Comparison of ENCODE assay signal across 37 mouse cellular contexts in genomic region chr4:137580299-137580698, GRCm38 (mm10). TPM values are rescaled to one million over a fixed set of nuclear protein-coding genes. Genes with fewer than 3 reads are reported as not detected.
"Had no signal": no experiment of that assay in that cellular context is flagged by ENCODE, and none has a peak within 500 bp of the region (broad histone marks: within the 10 kb centered on the region; RNA-seq: fewer than 3 reads in every experiment).

No protein-coding gene starts in this region.

- H3K36me3 ChIP-seq: heart, embryonic 13.5 days; heart, embryonic 15.5 days; hindbrain, embryonic 13.5 days; hindbrain, embryonic 15.5 days; kidney, embryonic 15.5 days; limb, embryonic 13.5 days; limb, embryonic 15.5 days; liver, embryonic 13.5 days; liver, embryonic 15.5 days had no signal

- H3K4me2 ChIP-seq: heart, embryonic 11.5 days; heart, embryonic 13.5 days; heart, embryonic 15.5 days; hindbrain, embryonic 13.5 days; hindbrain, embryonic 15.5 days; kidney, embryonic 15.5 days; limb, embryonic 13.5 days; limb, embryonic 15.5 days; liver, embryonic 13.5 days; liver, embryonic 15.5 days had no signal

- ATAC-seq: hindbrain, postnatal 0 days had no signal

- H3K27ac ChIP-seq: heart, embryonic 13.5 days; heart, embryonic 15.5 days; hindbrain, embryonic 13.5 days; hindbrain, embryonic 15.5 days; hindbrain, postnatal 0 days; limb, embryonic 13.5 days; limb, embryonic 15.5 days; liver, embryonic 13.5 days; liver, embryonic 15.5 days had no signal

- H3K9ac ChIP-seq: heart, embryonic 13.5 days; heart, embryonic 15.5 days; hindbrain, embryonic 13.5 days; hindbrain, embryonic 15.5 days; kidney, embryonic 15.5 days; limb, embryonic 13.5 days; limb, embryonic 15.5 days; liver, embryonic 13.5 days; liver, embryonic 15.5 days had no signal

- H3K9me3 ChIP-seq: heart, embryonic 13.5 days; heart, embryonic 15.5 days; hindbrain, embryonic 13.5 days; hindbrain, embryonic 15.5 days; kidney, embryonic 15.5 days; limb, embryonic 13.5 days; limb, embryonic 15.5 days; liver, embryonic 13.5 days; liver, embryonic 15.5 days had no signal

- DNase-seq: gastrocnemius, postnatal 14 days; gastrocnemius, postnatal 36 days; heart, adult 11 months; heart, postnatal 14 days; heart, postnatal 36 days; kidney, adult 11 months; kidney, postnatal 36 days; layer of hippocampus, adult 9-11 months; layer of hippocampus, postnatal 36 days; left cerebral cortex, postnatal 4 days; liver, embryonic 13.5 days had no signal

- H3K4me3 ChIP-seq: heart, embryonic 13.5 days; heart, embryonic 15.5 days; hindbrain, embryonic 13.5 days; hindbrain, embryonic 15.5 days; kidney, embryonic 15.5 days; limb, embryonic 13.5 days; limb, embryonic 15.5 days; liver, embryonic 13.5 days; liver, embryonic 15.5 days had no signal

RNA-seq across cellular contexts. Expression of gene Ldlrad2, which starts 5.9 kb away (rescaled TPM):
- total RNA-seq: gastrocnemius, adult 18-20 months; gastrocnemius, adult 8-10 months; gastrocnemius, postnatal 14 days; gastrocnemius, postnatal 36 days; heart, postnatal 14 days; heart, postnatal 36 days; hematopoietic stem cell, adult 5-6 weeks; hindbrain, postnatal 0 days; layer of hippocampus, adult 18-20 months; layer of hippocampus, postnatal 14 days; layer of hippocampus, postnatal 36 days; left cerebral cortex, adult 18-20 months; left cerebral cortex, adult 8-10 months; left cerebral cortex, postnatal 10 days; left cerebral cortex, postnatal 25 days; left cerebral cortex, postnatal 4 days; liver, adult 2 months had no signal
- polyA plus RNA-seq: gonadal fat pad, adult 2 months; heart, embryonic 11.5 days; heart, embryonic 13.5 days; heart, postnatal 0 days; intestine, embryonic 14.5 days; kidney, adult 2 months; kidney, embryonic 15.5 days; large intestine, adult 2 months; limb, embryonic 11.5 days; limb, embryonic 13.5 days; liver, adult 2 months; liver, embryonic 13.5 days; liver, embryonic 15.5 days had no signal
